Mouse (Mus musculus) liver, embryonic 14.5 days (tissue): ENCODE data around the gene Tas2r135. TPM values are rescaled to one million over a fixed set of nuclear protein-coding genes. Genes with fewer than 3 reads are reported as not detected.

Experiments
- ATAC-seq: fragments of 200-750 bp; cut with Nextera tagmentation; 2 replicates; pipeline ENCODE4 v1.8.0; 2017; ENCODE audit warnings: moderate number of reproducible peaks, mild to moderate bottlenecking, moderate library complexity; ENCODE audit not compliant: insufficient read depth
- DNase-seq, 3 experiments: peaks; one replicate each; pipeline ENCODE4 v3.0.0-alpha.2; 2012 to 2013; ENCODE audit warnings: low read depth in 3 of 3, low spot score in 3 of 3
- H3K27ac ChIP-seq: fragments of 300-500 bp; sonication (generic); 2 replicates; pipeline ENCODE4 v1.5.1; 2014; ENCODE audit warnings: moderate library complexity, mild to moderate bottlenecking, control low read depth, inconsistent platforms
- H3K27me3 ChIP-seq: fragments of 300-500 bp; sonication (generic); 2 replicates; pipeline ENCODE4 v1.6.1; 2014; ENCODE audit warnings: mild to moderate bottlenecking, low read length, moderate library complexity; ENCODE audit not compliant: control insufficient read depth, insufficient read depth
- H3K36me3 ChIP-seq: fragments of 300-500 bp; sonication (generic); replicated peaks from 2 replicates; pipeline ENCODE4 v1.6.1; 2014; ENCODE audit warnings: low read depth; ENCODE audit not compliant: control insufficient read depth, insufficient read depth
- H3K4me1 ChIP-seq, 2 experiments: fragments of 200-500 bp in 1 of 2; fragments of 300-500 bp in 1 of 2; sonication (generic) in 1 of 2; replicated peaks; 2 replicates each; pipeline ENCODE4 v1.6.1; 2012 to 2014; ENCODE audit warnings: antibody characterized with exemption in 1 of 2, inconsistent platforms in 1 of 2, low read length in 1 of 2; ENCODE audit not compliant: control insufficient read depth in 2 of 2, insufficient read depth in 2 of 2
- H3K4me2 ChIP-seq: fragments of 300-500 bp; sonication (generic); 2 replicates; pipeline ENCODE4 v1.6.1; 2014; ENCODE audit warnings: low read depth, mild to moderate bottlenecking, control low read depth, moderate library complexity
- H3K4me3 ChIP-seq, 2 experiments: fragments of 200-500 bp in 1 of 2; fragments of 300-500 bp in 1 of 2; sonication (generic) in 1 of 2; 2 replicates each; pipeline ENCODE4 v1.5.1; 2012 to 2014; ENCODE audit warnings: low read depth in 2 of 2, low read length in 2 of 2, mild to moderate bottlenecking in 2 of 2, control low read depth in 1 of 2, inconsistent platforms in 1 of 2, moderate library complexity in 1 of 2; ENCODE audit not compliant: insufficient read depth in 1 of 2
- H3K9ac ChIP-seq: fragments of 300-500 bp; sonication (generic); replicated peaks from 2 replicates; pipeline ENCODE4 v1.6.1; 2014; ENCODE audit warnings: mild to moderate bottlenecking, control low read depth, moderate library complexity
- H3K9me3 ChIP-seq: fragments of 300-500 bp; sonication (generic); 2 replicates; pipeline ENCODE4 v1.6.1; 2016; ENCODE audit warnings: low read length, mixed read lengths; ENCODE audit not compliant: control insufficient read depth
- CTCF ChIP-seq: IDR thresholded peaks from 2 replicates; pipeline ENCODE4 v1.5.1; 2016; ENCODE audit warnings: antibody characterized with exemption, low read depth, control low read depth
- EP300 ChIP-seq: IDR thresholded peaks from 2 replicates; pipeline ENCODE4 v1.6.1; 2016; ENCODE audit warnings: antibody characterized with exemption, low read depth
- WGBS: fragments of 180-500 bp; shearing (Covaris S2); extraction: QIAGEN DNeasy Blood & Tissue Kit; methylation state at CpG from one replicate; pipeline ENCODE4 v1.1.7; 2014; ENCODE audit not compliant: insufficient replicate concordance; 5-methylcytosine and 5-hydroxymethylcytosine counted together
- polyA plus RNA-seq, 2 experiments: library from polyadenylated mRNA; depleted of rRNA in 1 of 2; stranded (reverse) in 1 of 2; unstranded in 1 of 2; fragments of >200 nt; fragmentation: Nextera tagmentation in 1 of 2; extraction: Ambion mirVana in 1 of 2; gene quantifications; 2 replicates each; pipeline versions ENCODE4 v1.2.1 to v1.2.3; 2012 to 2014

Gene Tas2r135
- polyA plus RNA-seq, 2 experiments: not detected

GRCm38 (mm10) chr6:42377280-42377679, 28.0 kb upstream of the Tas2r135 start:
- peaks cover 0 to 5% of the 10 kb centered on the region in 2 experiments; a peak in 2 of 4 replicates for H3K4me1 ChIP-seq
- no peaks in the 10 kb centered on the region for H3K36me3 ChIP-seq
- no peaks in the 10 kb centered on the region for H3K9me3 ChIP-seq
- H3K27me3 ChIP-seq: no peaks in the 10 kb centered on the region
- no peak for DNase-seq
- no peak for ATAC-seq
- no peak overlapping the region for H3K4me3 ChIP-seq
- H3K27ac ChIP-seq: no peak overlapping the region
- H3K9ac ChIP-seq: no peak overlapping the region
- no peak overlapping the region for H3K4me2 ChIP-seq
- 66% methylated on average over 5 of the region's 5 CpGs for WGBS
- TF ChIP-seq CTCF: no peak
- no peak for TF ChIP-seq EP300

- WGBS: 53% methylated on average over 3 of the region's 3 CpGs
- Histone ChIP-seq H3K27ac (no peak overlapping the region), H3K9me3 (no peaks in the 10 kb centered on the region), H3K27me3 (no peaks in the 10 kb centered on the region), H3K9ac (no peak overlapping the region), H3K36me3 (no peaks in the 10 kb centered on the region), H3K4me2 (no peak overlapping the region), H3K4me3 (no peak overlapping the region), H3K4me1 (peaks cover 0 to 3% of the 10 kb centered on the region in 2 experiments; a peak in 1 of 4 replicates)
- DNase-seq (no peak), ATAC-seq (no peak)
- TF ChIP-seq CTCF: no peak
- TF ChIP-seq EP300: no peak
These were observed 25.7 kb upstream of the Tas2r135 start for GRCm38 (mm10) chr6:42379551-42379950.

GRCm38 (mm10) chr6:42380416-42381144, 24.7 kb upstream of the Tas2r135 start:
- no peaks in the 10 kb centered on the region for H3K27me3 ChIP-seq
- DNase-seq (peak in 1 of 3 experiments; percentile 2), ATAC-seq (no peak)
- peaks cover 0 to 3% of the 10 kb centered on the region in 2 experiments; a peak in 1 of 4 replicates for H3K4me1 ChIP-seq
- no peak overlapping the region for H3K9ac ChIP-seq
- no peaks in the 10 kb centered on the region for H3K9me3 ChIP-seq
- no peak for TF ChIP-seq EP300
- peak; percentile 73 for TF ChIP-seq CTCF
- no peak overlapping the region for H3K4me2 ChIP-seq
- no peak overlapping the region for H3K4me3 ChIP-seq
- no peak overlapping the region for H3K27ac ChIP-seq
- WGBS: 28% methylated on average over 8 of the region's 8 CpGs
- no peaks in the 10 kb centered on the region for H3K36me3 ChIP-seq

GRCm38 (mm10) chr6:42381221-42381620, 24.0 kb upstream of the Tas2r135 start:
- peaks cover 0 to 3% of the 10 kb centered on the region in 2 experiments; a peak in 1 of 4 replicates for H3K4me1 ChIP-seq
- H3K4me2 ChIP-seq: no peak overlapping the region
- no peak for DNase-seq
- H3K27me3 ChIP-seq: no peaks in the 10 kb centered on the region
- H3K4me3 ChIP-seq: no peak overlapping the region
- no peak overlapping the region for H3K9ac ChIP-seq
- no peaks in the 10 kb centered on the region for H3K9me3 ChIP-seq
- no peak for ATAC-seq
- no peaks in the 10 kb centered on the region for H3K36me3 ChIP-seq
- no peak for TF ChIP-seq CTCF
- no peak for TF ChIP-seq EP300
- no peak overlapping the region for H3K27ac ChIP-seq
- 56% methylated on average over 2 of the region's 2 CpGs for WGBS

GRCm38 (mm10) chr6:42381916-42382381, 23.3 kb upstream of the Tas2r135 start:
- TF ChIP-seq EP300: no peak
- no peak for TF ChIP-seq CTCF
- no peaks in the 10 kb centered on the region for H3K9me3 ChIP-seq
- no peak overlapping the region for H3K4me3 ChIP-seq
- no peak overlapping the region for H3K4me2 ChIP-seq
- ATAC-seq (peak; percentile 13; the same call in 1 of the 2 replicates), DNase-seq (no peak)
- H3K27me3 ChIP-seq: no peaks in the 10 kb centered on the region
- H3K9ac ChIP-seq: no peak overlapping the region
- WGBS: 46% methylated on average over 9 of the region's 9 CpGs
- H3K27ac ChIP-seq: no peak overlapping the region
- H3K4me1 ChIP-seq: 0 out of 4 replicates have a peak, but pooled peaks cover 0 to 3% of the 10 kb centered on the region in 2 experiments
- H3K36me3 ChIP-seq: no peaks in the 10 kb centered on the region
